Mouse (Mus musculus): ENCODE data around the gene Eps8l2.
A peak's percentile ranks its signal among the peaks of the same experiment; 100 is the strongest.
"Not testable (repeated sequence)": the region's sequence is repeated elsewhere in the genome, so short reads cannot be mapped to it uniquely, and the experiment has no call there.

The Eps8l2 gene

GRCm38 (mm10) chr7:141367358-141367757 lies 28.7 kb downstream of the Eps8l2 start:
- no peak for DNase-seq

- DNase-seq, result no peak
These were observed 31.2 kb downstream of the Eps8l2 start for GRCm38 (mm10) chr7:141369918-141370317.

GRCm38 (mm10) chr7:141371942-141372595 lies 33.4 kb downstream of the Eps8l2 start:
- DNase-seq, result peak in 1 of 2 experiments; percentile 35

DNA sequence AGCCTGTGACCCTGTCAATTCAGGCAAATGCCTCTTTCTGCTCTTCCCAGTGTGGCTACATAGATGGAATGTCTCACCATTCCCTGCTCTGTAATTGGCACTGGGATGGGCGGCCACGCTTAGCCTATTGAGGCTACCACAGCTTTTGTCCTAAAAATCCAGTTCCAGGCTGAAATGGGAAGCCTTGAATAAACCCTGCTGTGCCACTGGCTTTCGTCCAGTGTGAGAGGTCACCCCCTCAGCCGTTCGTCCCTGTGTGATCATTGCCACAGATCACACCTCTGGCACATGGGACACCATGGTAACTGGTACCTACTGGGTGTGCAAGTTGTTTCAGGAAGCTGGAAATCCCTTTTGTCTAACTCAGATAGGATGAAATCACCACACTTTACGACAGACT lies 34.9 kb downstream of the Eps8l2 start:
- peak in 1 of 2 experiments; percentile 38 for DNase-seq

GRCm38 (mm10) chr7:141374399-141374798 lies 35.7 kb downstream of the Eps8l2 start:
- DNase-seq, result peak in 1 of 2 experiments; percentile 7

- DNase-seq, result no peak
These were observed 40.9 kb downstream of the Eps8l2 start for GRCm38 (mm10) chr7:141379584-141379983.

- DNase-seq, result no peak
These were observed 42.6 kb downstream of the Eps8l2 start for GRCm38 (mm10) chr7:141381068-141381835.

DNA sequence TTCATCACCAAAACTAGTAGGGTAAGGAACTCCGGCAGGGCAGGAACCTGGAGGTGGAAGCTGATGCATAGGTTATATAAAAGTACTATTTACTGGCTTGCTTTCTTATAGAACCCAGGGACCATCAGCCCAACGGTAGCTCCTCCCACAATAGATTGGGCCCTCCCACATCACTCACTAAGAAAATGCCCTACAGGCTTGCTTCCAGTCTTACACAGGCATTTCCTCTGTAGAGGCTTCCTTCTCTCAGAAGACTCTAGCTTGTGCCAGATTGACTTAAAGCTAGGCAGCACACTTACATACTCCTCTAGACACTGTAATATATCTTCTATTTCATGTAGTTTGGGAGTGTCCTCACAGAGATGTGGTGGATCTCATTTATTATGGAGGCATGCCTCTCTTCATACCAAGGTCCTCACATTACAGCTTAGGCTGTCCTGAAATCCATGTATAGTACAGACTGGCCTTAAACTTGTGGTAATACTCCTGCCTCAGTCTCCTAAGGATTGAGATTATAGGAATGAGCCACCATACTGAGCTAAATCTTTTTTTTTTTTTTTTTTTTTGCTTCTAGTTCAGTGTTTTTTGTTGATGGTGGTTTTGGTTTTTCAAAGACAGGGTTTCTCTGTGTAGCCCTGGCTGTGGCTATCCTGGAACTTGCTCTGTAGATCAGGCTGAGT lies 49.3 kb downstream of the Eps8l2 start:
- DNase-seq, result no peak

GRCm38 (mm10) chr7:141388487-141389109 lies 49.9 kb downstream of the Eps8l2 start:
- no peak for DNase-seq

GRCm38 (mm10) chr7:141390326-141391259 lies 51.9 kb downstream of the Eps8l2 start:
- peak; percentile 25 to 57 for DNase-seq

GRCm38 (mm10) chr7:141391625-141392551 lies 53.2 kb downstream of the Eps8l2 start, which contains the start of gene Taldo1:
Gene Taldo1 (plus strand): TSS chr7:141392199.
- DNase-seq, result peak; percentile 99 to 100

DNA sequence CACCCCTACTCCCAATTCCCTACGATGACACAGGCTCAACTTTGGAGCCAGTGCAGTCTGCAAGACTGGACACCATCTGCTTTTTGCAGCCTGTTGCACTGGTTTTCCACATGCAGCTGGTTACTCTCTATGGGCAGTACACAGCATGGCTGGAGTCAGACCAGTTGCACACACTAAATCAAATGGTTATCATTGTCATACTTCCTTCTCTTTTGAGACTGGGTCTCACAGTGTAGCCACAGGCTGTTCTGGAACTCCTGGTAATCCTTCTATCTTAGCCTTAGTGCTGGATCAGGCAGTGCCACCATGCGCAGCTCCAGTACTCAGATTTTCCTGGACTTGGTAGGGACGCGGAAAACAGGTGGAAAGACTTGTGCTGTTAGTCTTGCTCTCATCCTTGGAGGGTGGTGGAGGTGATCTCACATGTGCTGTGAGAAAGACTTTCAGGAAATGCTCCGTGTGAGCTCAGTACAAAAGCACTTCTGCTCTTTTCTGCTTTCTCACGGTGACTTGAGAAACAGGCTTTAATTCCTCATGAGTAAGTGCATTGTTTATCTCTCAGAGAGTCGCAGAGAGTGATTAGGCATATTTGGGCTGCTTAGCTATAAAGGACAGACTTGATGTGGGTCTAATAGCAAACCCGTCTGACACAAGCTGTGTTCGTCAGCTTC lies 54.0 kb downstream of the Eps8l2 start:
- DNase-seq, result no peak

GRCm38 (mm10) chr7:141394158-141394557 lies 55.5 kb downstream of the Eps8l2 start:
- DNase-seq, result no peak

DNA sequence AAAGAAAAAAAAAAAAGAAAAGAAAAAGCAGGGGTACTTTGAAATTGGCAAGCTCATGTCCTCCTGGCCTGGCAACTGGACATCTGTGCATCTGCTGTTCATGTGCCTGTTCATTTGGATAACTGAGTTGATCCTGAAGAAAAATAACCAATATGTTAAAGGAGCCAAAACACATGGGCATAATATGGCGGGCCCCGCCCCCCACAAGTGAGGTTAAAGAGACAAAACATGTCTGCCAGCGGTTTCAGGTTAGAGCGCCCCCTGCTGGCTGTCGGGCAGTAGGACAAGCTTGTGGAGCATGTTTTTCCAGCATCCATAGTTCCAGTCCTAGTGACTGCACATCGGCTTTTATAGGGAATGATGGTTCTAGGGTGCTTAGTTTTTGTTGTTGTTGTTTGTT lies 56.1 kb downstream of the Eps8l2 start:
- peak; percentile 75 to 81 for DNase-seq

DNA sequence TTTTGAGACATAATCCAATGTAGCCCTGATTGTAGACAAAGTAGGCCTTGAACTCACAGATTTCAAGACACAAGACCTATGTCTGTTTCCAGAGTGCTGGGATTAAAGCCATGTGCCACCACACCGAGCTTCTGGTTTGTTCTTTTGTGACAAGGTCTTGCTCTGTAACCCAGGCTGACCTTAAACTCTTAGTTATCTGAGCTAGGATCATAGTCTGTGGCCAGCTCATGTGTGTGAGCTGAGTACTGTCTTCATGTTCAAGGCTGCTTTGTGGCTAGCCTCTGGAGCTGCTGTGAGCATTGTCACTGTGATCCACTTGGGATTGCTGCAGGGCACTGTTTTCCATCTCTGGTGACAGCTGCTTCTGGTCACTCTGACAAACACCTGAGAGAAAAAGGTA lies 56.7 kb downstream of the Eps8l2 start:
- no peak for DNase-seq

GRCm38 (mm10) chr7:141403305-141403704 lies 64.6 kb downstream of the Eps8l2 start:
- DNase-seq, result peak; percentile 68 to 79

DNA sequence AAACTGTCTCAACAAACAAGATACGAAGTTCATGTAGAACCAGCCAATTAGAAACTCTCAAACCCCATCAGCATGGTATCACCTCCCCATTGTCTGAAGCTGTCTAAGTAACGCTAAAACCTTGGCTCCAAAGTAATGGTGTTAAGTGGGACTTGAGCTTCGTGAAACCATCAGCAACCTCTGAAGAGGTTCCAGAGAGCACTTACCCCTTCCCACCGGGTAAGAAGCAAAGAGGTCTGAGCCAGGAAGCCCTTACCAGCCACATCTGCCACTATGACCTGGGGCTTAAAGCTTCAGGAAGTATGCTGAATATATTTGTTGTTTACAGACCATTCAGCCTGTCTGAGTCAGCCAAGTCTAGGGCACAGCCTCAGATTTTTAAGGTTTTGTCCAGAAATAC lies 66.8 kb downstream of the Eps8l2 start:
- DNase-seq, result no peak

DNA sequence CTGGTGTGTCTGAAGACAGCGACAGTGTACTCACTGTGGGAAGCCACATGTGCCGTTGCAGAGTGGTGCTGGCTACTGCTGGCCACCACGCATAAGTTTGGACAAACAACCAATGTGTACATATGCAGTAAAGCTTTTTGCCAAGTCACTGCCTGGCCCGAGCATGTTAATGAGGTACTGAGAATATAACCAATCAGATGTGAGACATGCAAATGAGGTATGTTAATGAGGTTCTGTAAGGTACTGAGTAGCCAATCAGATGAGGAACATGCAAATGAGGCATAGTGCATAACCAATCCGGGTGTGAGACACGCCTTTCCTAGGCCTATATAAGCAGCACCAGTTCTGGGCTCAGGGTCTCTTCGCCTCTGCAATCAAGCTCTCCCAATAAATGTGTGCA lies 69.0 kb downstream of the Eps8l2 start:
- not testable (repeated sequence) for DNase-seq

DNA sequence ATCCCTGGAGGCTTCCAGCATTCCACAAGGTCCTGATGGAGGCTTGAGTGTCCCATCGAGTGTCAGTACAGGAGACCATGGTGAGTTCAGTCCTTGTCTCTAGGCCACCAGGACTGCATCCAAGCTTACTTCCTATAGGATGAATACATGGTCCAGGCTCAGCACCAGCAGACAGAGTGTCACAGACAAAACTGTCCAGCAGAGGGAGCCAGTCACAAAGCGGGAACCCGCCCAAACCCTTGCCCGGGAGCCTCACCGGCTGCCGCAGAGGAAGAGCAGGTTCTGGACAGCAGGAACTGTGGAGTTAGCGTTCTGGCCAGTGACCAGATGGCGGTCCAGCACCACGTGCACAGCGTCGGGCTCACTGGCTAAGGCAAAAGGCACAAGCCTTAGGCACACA lies 70.2 kb downstream of the Eps8l2 start:
- peak; percentile 89 to 93 for DNase-seq

DNA sequence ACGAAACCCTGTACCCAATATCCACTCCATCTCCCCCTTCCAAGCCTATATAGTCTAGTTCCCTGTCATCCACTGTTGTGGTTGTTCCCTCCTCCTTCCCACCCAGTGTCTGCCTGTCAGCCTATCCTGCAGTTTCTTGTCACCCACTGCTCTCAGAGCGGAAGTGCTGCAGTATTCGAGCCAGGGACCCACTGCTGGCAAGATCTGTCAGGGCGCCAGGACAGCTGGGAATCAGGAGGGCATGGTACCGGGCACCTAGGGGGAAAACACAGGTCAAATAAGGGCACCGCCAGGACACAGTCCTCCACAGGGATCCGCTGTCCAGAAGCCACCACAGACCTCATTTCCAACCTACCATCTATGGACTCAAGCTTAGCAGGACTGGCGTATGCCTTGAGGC lies 72.0 kb downstream of the Eps8l2 start:
- no peak for DNase-seq
